Mouse (Mus musculus) cerebellum, adult (tissue): Measurements from ENCODE around the gene Crip1.

Experiments
- ATAC-seq: cut with Nextera tagmentation; 2 replicates; pipeline ENCODE4 v1.9.2; 2017; ENCODE audit warnings: mild to moderate bottlenecking, moderate library complexity, mixed read lengths; ENCODE audit not compliant: insufficient number of reproducible peaks, low FRiP score, low TSS enrichment

Crip1 gene

DNA sequence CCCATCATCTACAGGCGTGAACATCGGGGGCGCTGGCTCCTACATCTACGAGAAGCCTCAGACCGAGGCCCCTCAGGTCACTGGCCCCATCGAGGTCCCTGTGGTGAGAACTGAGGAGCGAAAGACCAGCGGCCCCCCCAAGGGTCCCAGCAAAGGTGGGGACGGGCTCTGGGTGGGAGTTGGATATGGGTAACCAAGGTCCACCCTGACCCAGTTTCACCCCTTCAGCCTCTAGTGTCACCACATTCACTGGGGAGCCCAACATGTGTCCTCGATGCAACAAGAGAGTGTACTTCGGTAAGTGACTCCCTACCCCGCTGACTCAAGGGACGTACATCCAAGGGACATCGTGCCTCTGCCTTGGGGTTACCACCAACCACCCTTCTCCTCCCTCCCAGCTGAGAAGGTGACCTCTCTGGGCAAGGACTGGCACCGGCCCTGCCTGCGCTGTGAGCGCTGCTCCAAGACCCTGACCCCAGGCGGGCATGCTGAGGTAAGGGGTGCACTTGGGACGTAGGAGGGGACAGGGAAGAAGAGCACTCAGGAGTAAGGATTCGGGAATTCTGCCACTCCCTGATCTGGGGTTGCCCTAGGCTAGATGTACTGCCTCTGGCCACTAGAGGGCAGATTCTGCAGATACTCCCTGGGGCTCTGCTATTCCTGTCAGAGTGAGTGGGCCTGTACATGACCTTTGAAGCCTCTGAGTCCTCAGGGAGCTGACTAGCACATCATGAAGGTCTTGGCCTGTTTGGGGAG is 1.9 kb upstream of the Crip1 start:
- ATAC-seq, result no peak

GRCm38 (mm10) chr12:113144886-113145285 is 1.2 kb upstream of the Crip1 start:
- no peak for ATAC-seq

GRCm38 (mm10) chr12:113145591-113145990 is 525 bp upstream of the Crip1 start:
- ATAC-seq, result no peak

- no peak for ATAC-seq
Measured at GRCm38 (mm10) chr12:113147481-113147880, 1.4 kb downstream of the Crip1 start.

- no peak for ATAC-seq
Measured at GRCm38 (mm10) chr12:113148381-113149035, 2.4 kb downstream of the Crip1 start.

- ATAC-seq, result no peak
Measured at GRCm38 (mm10) chr12:113149341-113149740, 3.2 kb downstream of the Crip1 start.

- no peak for ATAC-seq
Measured at GRCm38 (mm10) chr12:113149896-113150295, 3.8 kb downstream of the Crip1 start.

GRCm38 (mm10) chr12:113150591-113150990 is 4.5 kb downstream of the Crip1 start:
- no peak for ATAC-seq

DNA sequence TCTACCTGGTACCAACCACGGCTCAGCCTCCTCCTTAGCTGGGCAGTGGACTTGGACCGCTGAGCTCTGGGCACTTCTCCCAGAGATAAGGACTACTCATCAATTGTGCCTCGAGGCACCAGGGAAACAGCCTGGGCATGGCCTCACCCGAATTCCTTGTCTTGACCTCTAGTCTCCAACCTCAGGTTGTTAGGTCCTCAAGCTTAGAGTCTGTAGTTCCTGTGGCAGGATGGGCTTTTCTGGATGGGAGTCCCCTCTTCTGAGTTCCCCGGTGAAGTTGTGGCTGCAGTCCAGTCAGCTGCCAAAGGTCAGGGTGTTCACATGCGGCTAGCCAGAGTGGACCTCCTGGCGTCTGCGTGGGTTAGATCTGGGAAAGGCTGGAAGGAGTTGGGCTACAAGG is 4.9 kb downstream of the Crip1 start:
- no peak for ATAC-seq

DNA sequence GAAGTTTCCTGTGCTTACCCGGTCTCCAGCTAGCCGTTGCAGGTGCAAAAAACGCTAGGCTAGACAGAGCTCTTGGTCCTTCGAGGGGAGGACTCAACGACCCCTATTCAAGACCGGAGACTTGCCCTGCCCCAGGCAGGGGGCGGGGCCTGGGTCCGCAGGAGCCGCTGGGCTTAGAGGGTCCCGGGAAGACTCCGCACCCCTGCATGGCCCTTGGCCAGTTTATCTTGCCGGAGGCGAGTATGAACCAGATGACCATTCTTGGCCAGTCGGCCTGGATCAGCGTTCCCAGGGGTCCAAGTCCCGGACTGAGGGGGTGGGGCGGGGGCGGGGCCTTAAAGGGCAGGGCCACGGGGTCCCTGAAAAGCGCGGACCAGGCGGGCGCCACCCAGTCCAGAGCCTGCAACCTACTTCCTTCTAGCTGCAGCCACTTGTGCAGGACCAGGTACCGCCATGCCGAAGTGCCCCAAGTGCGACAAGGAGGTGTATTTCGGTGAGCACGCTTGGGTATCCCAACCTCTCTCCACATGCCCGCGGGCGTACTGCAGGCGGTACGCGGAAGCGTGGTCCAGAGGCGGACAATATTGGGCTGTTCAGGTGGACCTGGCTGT is 5.7 kb downstream of the Crip1 start:
- ATAC-seq, result no peak

DNA sequence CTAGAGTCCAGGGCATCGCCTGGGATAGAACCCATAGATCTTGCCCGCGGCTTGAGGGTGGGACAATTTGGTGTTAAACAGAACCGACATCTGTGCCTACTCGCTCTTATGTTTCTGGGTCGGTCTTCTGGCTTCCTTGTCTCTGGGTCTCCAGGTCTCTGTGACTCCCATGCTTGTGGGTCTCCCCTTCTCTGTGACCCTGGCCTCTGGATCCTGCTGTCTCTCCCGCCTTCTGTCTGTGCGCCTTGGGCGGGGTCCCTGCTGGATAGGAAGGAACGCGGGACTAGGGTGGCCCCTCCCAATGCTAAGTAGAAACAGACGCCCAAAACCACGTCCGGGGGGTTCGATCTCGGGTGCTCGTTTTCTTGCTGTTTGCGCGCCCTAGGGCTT is 6.2 kb downstream of the Crip1 start:
- ATAC-seq, result no peak

DNA sequence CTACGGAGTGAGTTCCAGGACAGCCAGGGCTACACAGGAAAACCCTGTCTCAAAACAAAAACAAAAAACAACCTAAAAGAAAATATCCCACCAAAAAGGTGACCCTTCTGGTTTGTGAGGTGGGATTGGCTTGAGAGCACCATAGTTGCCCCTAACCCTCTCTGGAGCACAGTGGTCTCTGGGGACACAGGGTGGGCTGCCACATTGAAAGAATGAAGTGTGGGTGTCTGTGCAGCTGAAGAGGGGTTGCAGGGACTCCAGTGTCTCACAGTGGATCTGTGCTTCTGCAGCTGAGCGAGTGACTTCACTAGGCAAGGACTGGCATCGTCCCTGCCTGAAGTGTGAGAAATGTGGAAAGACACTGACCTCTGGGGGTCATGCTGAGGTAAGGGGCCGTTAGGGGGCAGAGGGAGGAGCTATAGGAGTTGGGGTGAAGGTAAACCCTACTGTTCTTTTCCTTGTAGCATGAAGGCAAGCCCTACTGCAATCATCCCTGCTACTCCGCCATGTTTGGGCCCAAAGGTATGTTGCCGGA is 6.9 kb downstream of the Crip1 start:
- no peak for ATAC-seq

DNA sequence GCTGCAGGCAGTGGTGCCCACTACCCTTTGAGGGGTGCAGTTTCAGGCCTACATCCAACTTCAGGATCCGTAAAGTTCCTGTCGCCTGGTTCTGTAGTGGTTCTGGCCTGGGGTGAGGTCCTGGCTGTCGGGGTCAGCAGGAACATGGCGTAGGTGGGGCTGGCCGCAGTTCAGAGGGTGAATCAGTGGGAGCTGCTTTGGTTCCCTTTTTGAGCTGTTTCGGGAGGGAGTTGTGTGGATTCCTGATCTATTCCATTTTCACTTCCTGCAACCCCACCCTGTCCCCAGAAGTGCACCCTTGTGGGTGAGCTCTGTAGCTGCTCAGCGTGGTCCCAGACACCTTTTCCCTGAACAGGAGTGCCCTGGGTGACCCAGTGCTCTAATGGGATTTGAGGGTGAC is 7.9 kb downstream of the Crip1 start:
- no peak for ATAC-seq

DNA sequence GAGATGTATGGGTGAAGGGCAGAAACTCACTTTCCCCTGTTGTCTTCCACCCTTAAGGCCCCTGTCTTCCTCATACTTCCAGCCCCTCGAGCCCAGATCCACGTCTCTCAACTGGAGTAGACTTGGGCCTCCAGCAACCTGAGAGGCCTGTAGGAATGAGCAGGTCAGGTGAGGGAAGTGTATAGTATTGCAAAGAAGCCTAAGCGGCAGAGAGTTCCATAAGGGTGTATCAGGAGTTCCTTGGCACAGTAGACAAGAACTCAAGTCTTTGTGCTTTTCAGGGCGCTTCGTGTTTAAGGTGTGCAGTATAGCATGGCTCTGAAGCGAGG is 8.6 kb downstream of the Crip1 start:
- no peak for ATAC-seq

GRCm38 (mm10) chr12:113155076-113155771 is 9.1 kb downstream of the Crip1 start:
- no peak for ATAC-seq

GRCm38 (mm10) chr12:113155887-113156539 is 9.9 kb downstream of the Crip1 start, which contains the start of gene Tedc1:
TSS of gene Tedc1 (plus strand) at chr12:113156421.
- peak; percentile 95 for ATAC-seq

DNA sequence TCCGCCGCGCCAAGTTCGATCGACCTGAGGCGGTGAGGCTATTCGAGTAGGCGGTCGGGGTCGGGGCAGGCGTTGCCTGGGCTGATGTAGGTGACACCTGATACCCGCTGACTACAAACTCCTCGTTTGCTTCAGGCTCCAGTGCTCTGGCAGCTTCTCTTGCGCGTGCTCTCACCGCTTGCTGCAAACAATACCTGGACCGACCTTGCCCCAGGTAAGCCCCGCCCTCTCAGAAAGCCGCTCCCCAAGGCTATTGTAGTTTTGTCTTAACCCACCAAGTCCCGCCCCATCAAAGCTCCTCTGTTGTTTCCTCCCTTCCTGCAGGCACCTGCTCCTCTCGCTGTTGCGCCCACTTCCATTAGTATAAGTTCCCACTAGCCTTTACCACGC is 10.4 kb downstream of the Crip1 start:
- ATAC-seq, result no peak

DNA sequence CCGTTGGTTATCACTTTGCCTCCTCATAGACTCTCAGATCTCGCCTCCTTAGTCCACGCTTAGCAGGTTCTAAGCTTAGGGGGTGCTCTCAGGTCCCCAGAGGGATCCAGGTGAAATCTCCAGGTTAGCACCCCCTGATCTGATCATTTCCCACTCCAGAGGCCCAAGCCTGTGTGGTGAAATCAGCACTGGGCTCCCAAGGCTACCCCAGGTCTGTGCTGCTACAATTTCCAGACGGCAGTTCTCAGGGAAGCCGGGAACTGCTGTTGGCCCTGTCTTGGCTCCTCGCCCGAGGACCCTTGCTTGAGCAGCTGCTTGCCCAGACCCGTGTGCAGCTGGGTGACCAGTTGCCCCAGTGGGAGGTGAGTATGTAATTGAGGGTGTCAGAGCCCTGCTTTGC is 10.9 kb downstream of the Crip1 start:
- no peak for ATAC-seq

GRCm38 (mm10) chr12:113157521-113157920 is 11.4 kb downstream of the Crip1 start:
- ATAC-seq, result no peak

- no peak for ATAC-seq
Measured at GRCm38 (mm10) chr12:113157971-113158370, 11.9 kb downstream of the Crip1 start.
